Mouse (Mus musculus) spleen, adult 2 months (tissue): Measurements from ENCODE around the gene Cd3d.

Source experiments
- CTCF ChIP-seq: fragments of 200-500 bp; IDR thresholded peaks from 2 replicates; pipeline ENCODE4 v1.5.1; 2011; ENCODE audit warnings: mild to moderate bottlenecking, inconsistent platforms; ENCODE audit not compliant: insufficient read depth, insufficient read length, insufficient replicate concordance; ENCODE audit errors: extremely low read depth
- POLR2A ChIP-seq: fragments of 200-500 bp; IDR thresholded peaks from 2 replicates; pipeline ENCODE4 v1.6.1; 2011; ENCODE audit warnings: low read depth, low read length, inconsistent platforms

GRCm38 (mm10) chr9:45032261-45032660 lies 50.7 kb downstream of the Cd3d start:
- TF ChIP-seq POLR2A (no peak), CTCF (no peak)
